Mouse (Mus musculus): ENCODE measurements around the gene Cfl2.

The Cfl2 gene

GRCm38 (mm10) chr12:54830574-54830973 is 32.1 kb downstream of the Cfl2 start:
- DNase-seq (ENCODE audit: low read depth, low spot score), result peak; percentile 55

DNA sequence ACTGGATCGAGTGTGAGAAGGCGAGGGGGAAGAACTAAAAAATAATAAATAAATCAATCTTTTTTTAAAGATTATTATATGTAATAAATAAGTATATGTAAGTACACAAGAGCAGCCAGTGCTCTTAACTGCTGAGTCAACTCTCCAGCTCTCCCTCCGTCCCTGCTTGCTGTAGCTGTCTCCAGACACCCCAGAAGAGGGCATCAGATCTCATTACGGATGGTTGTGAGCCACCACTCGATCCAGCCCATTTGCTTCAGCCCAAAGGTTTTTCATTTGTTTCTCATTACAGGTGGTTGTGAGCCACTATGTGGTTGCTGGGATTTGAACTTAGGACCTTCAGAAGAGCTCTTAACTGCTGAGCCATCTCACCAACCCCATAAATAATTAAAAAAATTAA is 32.8 kb downstream of the Cfl2 start:
- DNase-seq (ENCODE audit: low read depth, low spot score), result no peak

DNA sequence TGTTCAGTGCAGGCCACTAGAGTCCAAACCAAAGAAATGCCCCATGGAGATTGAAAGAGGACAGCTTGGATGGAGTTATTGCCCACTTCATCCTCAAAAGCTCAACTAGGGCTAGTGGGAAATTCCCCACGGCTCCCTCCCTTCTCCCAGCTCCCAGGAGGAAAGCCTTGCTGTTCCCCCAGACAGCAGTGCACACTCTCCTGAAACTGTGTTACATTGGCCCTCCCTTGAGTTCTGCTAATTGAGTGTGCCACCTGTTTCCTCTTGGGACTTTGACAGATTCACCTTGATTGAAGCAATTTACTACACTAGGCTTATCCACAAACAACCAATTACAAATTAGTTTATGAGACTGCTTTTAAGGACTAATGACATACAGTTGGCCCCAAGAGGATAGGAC is 34.6 kb downstream of the Cfl2 start:
- no peak for DNase-seq (ENCODE audit: low read depth, low spot score)

DNA sequence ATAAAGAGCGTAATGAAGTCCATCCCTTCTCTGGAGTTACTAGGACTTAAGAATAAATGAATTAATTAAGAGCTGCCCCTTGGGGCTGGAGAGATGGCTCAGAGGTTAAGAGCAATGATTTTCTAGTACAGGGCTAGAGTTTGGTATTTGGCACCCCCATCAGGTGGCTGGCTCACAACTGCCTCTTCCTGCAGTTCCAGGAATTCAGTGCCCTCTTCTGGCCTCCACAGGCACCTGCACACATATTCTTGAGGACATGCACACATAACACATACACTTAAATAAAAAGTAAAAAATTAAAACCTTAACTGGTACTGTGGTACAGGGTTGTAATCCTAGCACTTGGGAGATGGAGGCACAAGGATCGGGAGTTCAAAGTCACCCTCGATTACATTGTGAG is 37.5 kb downstream of the Cfl2 start:
- DNase-seq (ENCODE audit: low read depth, low spot score), result no peak

DNA sequence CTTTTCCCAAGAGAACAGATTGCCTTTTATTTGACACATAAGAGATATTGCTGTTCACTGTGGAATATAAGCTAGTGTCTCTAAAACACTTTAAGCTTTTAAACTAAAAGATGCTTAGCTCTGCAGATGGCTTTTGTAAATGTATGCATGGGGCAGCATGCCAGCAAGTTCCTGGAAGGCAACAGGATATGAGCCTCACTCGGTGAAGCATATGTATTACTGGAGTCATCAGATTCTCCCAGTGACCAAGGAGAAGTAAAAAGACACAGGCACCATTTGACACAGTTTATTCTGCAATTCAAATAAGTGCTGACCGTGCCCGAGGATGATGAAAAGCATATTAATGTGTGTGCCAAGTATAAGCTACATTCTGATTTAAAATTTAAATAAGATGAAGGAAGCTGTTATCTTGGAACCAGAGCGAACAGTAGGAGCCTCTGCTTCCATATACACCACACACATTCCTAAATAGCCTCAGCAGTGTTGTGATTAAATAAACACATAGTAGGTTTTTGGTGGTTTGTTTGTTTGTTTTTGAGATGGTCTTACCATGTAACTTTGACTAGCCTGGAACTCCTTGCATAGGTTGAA is 39.7 kb downstream of the Cfl2 start:
- DNase-seq (ENCODE audit: low read depth, low spot score), result peak; percentile 71

GRCm38 (mm10) chr12:54820684-54821161 is 42.0 kb downstream of the Cfl2 start:
- DNase-seq (ENCODE audit: low read depth, low spot score), result no peak

DNA sequence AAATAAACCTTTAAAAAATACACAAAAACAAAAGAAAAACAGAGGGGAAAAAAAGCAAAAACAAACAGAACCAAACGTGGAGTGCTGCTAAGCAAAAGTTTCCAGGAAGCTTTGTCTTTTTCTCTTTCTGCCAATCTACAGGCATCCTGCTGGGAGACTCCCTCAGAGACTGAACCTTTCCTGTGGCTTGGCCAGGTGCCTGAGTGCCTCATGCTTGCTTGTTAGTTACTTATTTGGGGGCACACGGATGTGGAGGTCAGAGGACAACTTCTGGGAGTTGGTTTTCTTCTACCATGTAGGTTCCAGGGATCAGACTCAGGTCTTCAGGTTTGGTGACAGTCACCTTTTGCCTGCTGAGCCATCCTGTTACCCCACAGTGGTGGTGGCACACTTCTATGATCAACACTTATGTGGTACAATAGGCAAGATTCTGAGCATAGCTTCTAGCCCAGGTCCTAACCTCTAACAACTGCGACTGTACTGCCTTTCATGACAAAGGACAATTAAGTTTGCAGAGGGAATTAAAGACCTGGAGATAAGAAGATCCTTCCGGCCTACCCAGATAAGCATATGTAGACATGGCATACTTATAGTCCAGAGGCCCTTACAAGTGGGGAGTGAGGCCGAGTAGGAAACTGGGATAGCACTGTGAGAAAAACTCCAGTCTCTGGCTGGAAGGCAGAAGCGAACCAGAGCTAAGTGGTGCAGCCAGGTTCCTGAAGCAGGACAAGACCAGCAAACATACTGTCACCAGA is 43.3 kb downstream of the Cfl2 start:
- no peak for DNase-seq (ENCODE audit: low read depth, low spot score)

- no peak for DNase-seq (ENCODE audit: low read depth, low spot score)
Observed at GRCm38 (mm10) chr12:54810142-54810541, 52.5 kb downstream of the Cfl2 start.

Data from brain, embryonic 18.5 days (tissue).